Mouse (Mus musculus) neural tube, embryonic 11.5 days (tissue): ENCODE measurements at regions not wholly inside any gene's neighbourhood (a gene's known extent, or its start where the extent isn't known, plus 50 kb on each side); places are given as distances from the start of the nearest gene placed in this dataset.

Experiments used
- ATAC-seq: fragments of 200-750 bp; cut with Nextera tagmentation; 2 replicates; pipeline ENCODE4 v1.8.0; 2017; ENCODE audit warnings: moderate number of reproducible peaks, mild to moderate bottlenecking, moderate TSS enrichment, moderate library complexity; ENCODE audit not compliant: insufficient read depth, low FRiP score, low TSS enrichment
- DNase-seq: peaks from one replicate; pipeline ENCODE4 v3.0.0-alpha.2; 2015; ENCODE audit warnings: low spot score
- H3K27ac ChIP-seq: fragments of 300-500 bp; sonication (generic); 2 replicates; pipeline ENCODE4 v1.5.1; 2014; ENCODE audit warnings: low read depth, mild to moderate bottlenecking, low read length
- H3K27me3 ChIP-seq: fragments of 300-500 bp; sonication (generic); 2 replicates; pipeline ENCODE4 v1.6.1; 2014; ENCODE audit warnings: mild to moderate bottlenecking, low read length, mixed read lengths; ENCODE audit not compliant: control insufficient read depth, insufficient read depth
- H3K36me3 ChIP-seq: fragments of 300-500 bp; sonication (generic); 2 replicates; pipeline ENCODE4 v1.6.1; 2014; ENCODE audit warnings: mild to moderate bottlenecking, low read length, moderate library complexity, mixed read lengths; ENCODE audit not compliant: control insufficient read depth, insufficient read depth
- H3K4me1 ChIP-seq: fragments of 300-500 bp; sonication (generic); 2 replicates; pipeline ENCODE4 v1.6.1; 2014; ENCODE audit warnings: low read length, mixed read lengths; ENCODE audit not compliant: control insufficient read depth, insufficient read depth
- H3K4me2 ChIP-seq: fragments of 300-500 bp; sonication (generic); 2 replicates; pipeline ENCODE4 v1.6.1; 2014; ENCODE audit warnings: low read depth, mild to moderate bottlenecking, moderate library complexity
- H3K4me3 ChIP-seq: fragments of 300-500 bp; sonication (generic); 2 replicates; pipeline ENCODE4 v1.5.1; 2014; ENCODE audit warnings: low read depth, low read length
- H3K9ac ChIP-seq: fragments of 300-500 bp; sonication (generic); 2 replicates; pipeline ENCODE4 v1.6.1; 2014; ENCODE audit warnings: mild to moderate bottlenecking, low read length
- H3K9me3 ChIP-seq: fragments of 300-500 bp; sonication (generic); 2 replicates; pipeline ENCODE4 v1.6.1; 2016; ENCODE audit warnings: low read length; ENCODE audit not compliant: control insufficient read depth
- WGBS: fragments of 180-500 bp; shearing (Covaris S2); extraction: QIAGEN DNeasy Blood & Tissue Kit; methylation state at CpG from one replicate; pipeline ENCODE4 v1.1.7; 2014; 5-methylcytosine and 5-hydroxymethylcytosine counted together

GRCm38 (mm10) chr15:27033261-27033660 is 137.9 kb upstream of the Fbxl7 start:
- no peaks in the 10 kb centered on the region for H3K9me3 ChIP-seq
- no peak overlapping the region for H3K4me2 ChIP-seq
- WGBS = 37% methylated on average over 2 of the region's 2 CpGs
- no peaks in the 10 kb centered on the region for H3K27me3 ChIP-seq
- H3K4me3 ChIP-seq = no peak overlapping the region
- no peaks in the 10 kb centered on the region for H3K4me1 ChIP-seq
- DNase-seq (peak; percentile 18), ATAC-seq (no peak)
- H3K27ac ChIP-seq = no peak overlapping the region
- no peak overlapping the region for H3K9ac ChIP-seq
- H3K36me3 ChIP-seq = no peaks in the 10 kb centered on the region

GRCm38 (mm10) chr15:27043788-27044187 is 148.4 kb upstream of the Fbxl7 start:
- Histone ChIP-seq H3K9me3 (no peaks in the 10 kb centered on the region), H3K4me3 (no peak overlapping the region), H3K36me3 (no peaks in the 10 kb centered on the region), H3K4me2 (no peak overlapping the region), H3K9ac (no peak overlapping the region), H3K27ac (no peak overlapping the region), H3K27me3 (no peaks in the 10 kb centered on the region), H3K4me1 (no peaks in the 10 kb centered on the region)
- ATAC-seq (no peak), DNase-seq (no peak)
- WGBS = 81% methylated on average over 4 of the region's 4 CpGs

- no peak for DNase-seq
- Histone ChIP-seq H3K36me3 (no peaks in the 10 kb centered on the region), H3K4me3 (no peak overlapping the region), H3K4me1 (no peaks in the 10 kb centered on the region), H3K9ac (no peak overlapping the region), H3K4me2 (no peak overlapping the region), H3K27ac (no peak overlapping the region), H3K9me3 (no peaks in the 10 kb centered on the region), H3K27me3 (no peaks in the 10 kb centered on the region)
- no peak for ATAC-seq
- WGBS = 82% methylated on average over 2 of the region's 2 CpGs
Observed at GRCm38 (mm10) chr15:27050673-27051072, 155.3 kb upstream of the Fbxl7 start.

- no peak for DNase-seq
- no peak overlapping the region for H3K9ac ChIP-seq
- no peak for ATAC-seq
- no peak overlapping the region for H3K4me3 ChIP-seq
- no peak overlapping the region for H3K4me2 ChIP-seq
- H3K9me3 ChIP-seq = no peaks in the 10 kb centered on the region
- H3K4me1 ChIP-seq = no peaks in the 10 kb centered on the region
- no peaks in the 10 kb centered on the region for H3K36me3 ChIP-seq
- no peak overlapping the region for H3K27ac ChIP-seq
- H3K27me3 ChIP-seq = no peaks in the 10 kb centered on the region
Observed at GRCm38 (mm10) chr15:27063456-27063855, 168.1 kb upstream of the Fbxl7 start.

GRCm38 (mm10) chr15:27063971-27064370 is 168.6 kb upstream of the Fbxl7 start:
- H3K4me2 ChIP-seq = no peak overlapping the region
- DNase-seq (no peak), ATAC-seq (no peak)
- H3K4me1 ChIP-seq = no peaks in the 10 kb centered on the region
- no peaks in the 10 kb centered on the region for H3K36me3 ChIP-seq
- no peak overlapping the region for H3K9ac ChIP-seq
- no peak overlapping the region for H3K4me3 ChIP-seq
- H3K9me3 ChIP-seq = no peaks in the 10 kb centered on the region
- no peaks in the 10 kb centered on the region for H3K27me3 ChIP-seq
- WGBS = 88% methylated on average over 4 of the region's 4 CpGs
- H3K27ac ChIP-seq = no peak overlapping the region

- no peak overlapping the region for H3K4me2 ChIP-seq
- no peak overlapping the region for H3K9ac ChIP-seq
- WGBS = 87% methylated on average over 1 of the region's 1 CpGs
- ATAC-seq (no peak), DNase-seq (no peak)
- H3K4me3 ChIP-seq = no peak overlapping the region
- no peaks in the 10 kb centered on the region for H3K27me3 ChIP-seq
- no peak overlapping the region for H3K27ac ChIP-seq
- H3K9me3 ChIP-seq = no peaks in the 10 kb centered on the region
- no peaks in the 10 kb centered on the region for H3K36me3 ChIP-seq
- no peaks in the 10 kb centered on the region for H3K4me1 ChIP-seq
Observed at GRCm38 (mm10) chr15:27067691-27068090, 172.3 kb upstream of the Fbxl7 start.

- Histone ChIP-seq H3K4me1 (no peaks in the 10 kb centered on the region), H3K9ac (no peak overlapping the region), H3K4me3 (no peak overlapping the region), H3K4me2 (no peak overlapping the region), H3K9me3 (no peaks in the 10 kb centered on the region), H3K36me3 (no peaks in the 10 kb centered on the region), H3K27ac (no peak overlapping the region), H3K27me3 (no peaks in the 10 kb centered on the region)
- no peak for ATAC-seq
- 90% methylated on average over 4 of the region's 4 CpGs for WGBS
- DNase-seq = no peak
Observed at GRCm38 (mm10) chr15:27077926-27078325, 182.5 kb upstream of the Fbxl7 start.

- Histone ChIP-seq H3K9me3 (no peaks in the 10 kb centered on the region), H3K4me1 (no peaks in the 10 kb centered on the region), H3K9ac (no peak overlapping the region), H3K27me3 (no peaks in the 10 kb centered on the region), H3K4me2 (no peak overlapping the region), H3K27ac (no peak overlapping the region), H3K36me3 (no peaks in the 10 kb centered on the region), H3K4me3 (no peak overlapping the region)
- ATAC-seq (no peak), DNase-seq (no peak)
- 89% methylated on average over 5 of the region's 5 CpGs for WGBS
Observed at GRCm38 (mm10) chr15:27082826-27083225, 187.4 kb upstream of the Fbxl7 start.

- no peaks in the 10 kb centered on the region for H3K27me3 ChIP-seq
- H3K4me3 ChIP-seq = no peak overlapping the region
- ATAC-seq (no peak), DNase-seq (no peak)
- no peaks in the 10 kb centered on the region for H3K9me3 ChIP-seq
- no peak overlapping the region for H3K27ac ChIP-seq
- no peaks in the 10 kb centered on the region for H3K36me3 ChIP-seq
- no peak overlapping the region for H3K4me2 ChIP-seq
- no peaks in the 10 kb centered on the region for H3K4me1 ChIP-seq
- no peak overlapping the region for H3K9ac ChIP-seq
- 74% methylated on average over 6 of the region's 6 CpGs for WGBS
Observed at GRCm38 (mm10) chr15:27083596-27083995, 188.2 kb upstream of the Fbxl7 start.
